Mouse (Mus musculus) lung, postnatal 25 days (tissue): ENCODE results near the gene Aff4.
"Not testable (repeated sequence)": the region's sequence is repeated elsewhere in the genome, so short reads cannot be mapped to it uniquely, and the experiment has no call there.

Source experiments
- DNase-seq: peaks from one replicate; pipeline ENCODE4 v3.0.0; 2022; ENCODE audit warnings: low spot score

Aff4 gene

DNA sequence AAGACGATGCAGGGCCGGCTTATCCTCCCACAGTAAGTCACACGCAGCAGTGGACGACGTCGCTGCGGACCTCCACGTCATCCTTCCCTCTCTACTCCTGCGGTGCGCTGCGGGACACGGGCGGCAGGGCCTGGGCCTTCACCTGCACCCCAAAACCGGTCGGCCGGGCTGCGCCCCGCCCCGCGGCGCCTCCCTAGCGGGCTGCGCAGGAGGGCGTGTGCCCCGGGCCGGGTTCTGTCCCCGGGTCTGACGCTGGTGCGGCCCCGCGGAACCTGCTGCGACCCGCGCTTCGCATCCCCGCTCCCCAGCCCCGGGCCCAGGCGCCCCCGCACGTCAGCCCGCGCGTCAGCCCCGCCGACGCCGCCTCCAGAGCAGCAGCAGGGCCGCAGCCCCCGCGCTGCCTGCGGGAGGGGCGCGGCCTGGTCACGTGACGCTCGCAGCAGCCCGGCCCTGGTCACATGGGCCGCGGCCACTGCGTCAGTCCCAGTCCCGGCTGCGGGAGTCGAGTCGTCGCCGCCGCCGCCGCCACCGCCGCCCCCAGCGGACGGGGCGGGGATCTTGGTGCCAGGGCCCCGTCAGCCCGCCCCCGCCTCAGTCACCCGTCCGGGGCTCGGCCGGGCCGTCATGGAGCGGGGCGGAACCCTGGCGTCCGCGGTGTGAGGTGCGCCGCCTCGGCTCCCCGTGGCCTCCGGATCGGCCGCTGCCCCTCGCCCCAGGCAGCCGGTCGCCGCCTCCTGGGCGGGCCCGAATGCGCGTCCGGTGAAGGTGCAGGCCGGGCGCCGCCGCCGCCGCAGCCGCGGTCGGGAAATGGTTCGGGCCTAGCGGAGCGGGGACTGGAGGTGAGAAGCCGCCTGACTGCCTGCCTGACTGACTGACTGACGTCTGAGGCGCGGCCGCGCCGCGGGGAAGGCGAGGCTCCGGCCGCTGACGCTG, at the start of gene Aff4:
Gene Aff4, plus strand, starts transcription at position 543 of the 933 bp plus-strand sequence.
- peak; percentile 91 for DNase-seq

DNA sequence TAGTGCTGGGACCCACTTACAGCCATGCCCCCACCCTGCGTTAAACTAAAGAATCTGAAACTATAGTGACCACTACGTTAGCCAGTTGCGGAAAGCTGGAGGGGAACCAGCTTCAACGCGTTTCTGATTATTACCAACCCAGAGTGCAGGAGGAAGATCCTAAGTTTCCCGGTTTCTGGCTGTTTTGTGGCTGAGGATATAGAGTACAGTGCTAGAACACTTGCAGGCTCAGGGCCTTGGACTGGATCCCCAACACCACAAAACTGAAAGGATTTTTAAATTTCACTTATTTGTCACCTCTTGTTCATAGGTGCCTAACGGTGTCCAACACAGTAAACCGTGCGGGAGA, 49.5 kb upstream of the Aff4 start:
- no peak for DNase-seq

GRCm38 (mm10) chr11:53304044-53304840, 46.4 kb upstream of the Aff4 start:
- DNase-seq = no peak

GRCm38 (mm10) chr11:53306965-53307364, 43.7 kb upstream of the Aff4 start:
- peak; percentile 30 for DNase-seq

DNA sequence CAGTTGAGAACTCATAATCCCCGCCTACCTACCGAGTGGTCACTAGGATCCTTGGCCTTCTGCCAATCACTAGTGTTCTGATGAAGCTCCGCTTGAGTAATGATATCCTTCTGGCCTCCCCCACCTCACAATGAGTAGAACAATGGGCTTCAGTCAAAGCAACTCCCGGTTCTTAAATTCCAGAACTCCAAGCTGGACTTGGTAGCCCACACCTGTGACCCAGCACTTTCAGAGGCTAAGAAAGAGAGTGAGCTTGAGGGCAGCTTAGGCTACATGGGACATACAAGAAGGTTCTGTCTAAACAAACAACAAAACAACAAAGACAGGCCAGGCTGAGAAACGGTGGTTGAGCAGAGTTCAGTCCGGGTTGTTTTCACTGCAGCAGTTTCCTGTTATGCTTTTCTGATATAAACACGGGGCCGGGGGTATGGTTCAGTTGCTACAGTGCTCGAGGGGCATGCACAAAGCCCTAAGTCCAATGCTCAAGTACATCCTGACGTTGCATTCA, 43.0 kb upstream of the Aff4 start:
- DNase-seq = peak; percentile 80

DNA sequence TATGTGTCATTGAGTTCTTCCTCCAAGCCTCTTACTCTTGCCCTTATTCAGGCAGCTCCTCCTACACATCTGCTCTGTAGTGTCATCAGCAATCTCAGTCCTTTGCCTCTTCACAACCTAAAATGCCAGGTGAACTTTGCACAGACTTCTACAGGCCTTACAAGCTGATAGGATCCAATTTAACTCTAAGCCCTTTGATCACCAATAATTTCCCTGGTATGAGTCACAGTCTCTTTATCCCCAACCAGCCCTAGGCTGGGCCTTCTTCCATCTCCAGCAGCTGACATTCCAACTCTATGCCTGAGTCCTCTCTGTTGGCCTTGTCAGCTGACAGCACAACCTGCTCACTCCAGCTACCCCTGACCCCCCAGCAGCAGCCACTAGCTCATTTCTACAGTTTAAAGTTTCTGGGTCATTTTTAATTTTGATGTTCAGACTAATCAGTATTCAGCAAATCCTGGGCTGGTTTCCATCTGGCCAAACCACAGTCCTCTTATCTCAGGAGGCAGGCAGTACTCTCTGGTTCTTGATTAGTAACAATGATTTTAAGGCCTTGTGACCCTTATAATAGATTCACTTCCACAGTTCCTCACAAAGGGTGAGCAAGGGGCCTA, 42.3 kb upstream of the Aff4 start:
- peak; percentile 46 for DNase-seq

- DNase-seq = peak; percentile 85
These were observed 41.7 kb upstream of the Aff4 start for GRCm38 (mm10) chr11:53308884-53309310.

GRCm38 (mm10) chr11:53311385-53311784, 39.2 kb upstream of the Aff4 start:
- no peak for DNase-seq

- not testable (repeated sequence) for DNase-seq
These were observed 37.8 kb upstream of the Aff4 start for GRCm38 (mm10) chr11:53312823-53313222.

GRCm38 (mm10) chr11:53314770-53315173, 35.9 kb upstream of the Aff4 start:
- peak; percentile 77 for DNase-seq

GRCm38 (mm10) chr11:53316996-53317395, 33.6 kb upstream of the Aff4 start:
- peak; percentile 23 for DNase-seq

DNA sequence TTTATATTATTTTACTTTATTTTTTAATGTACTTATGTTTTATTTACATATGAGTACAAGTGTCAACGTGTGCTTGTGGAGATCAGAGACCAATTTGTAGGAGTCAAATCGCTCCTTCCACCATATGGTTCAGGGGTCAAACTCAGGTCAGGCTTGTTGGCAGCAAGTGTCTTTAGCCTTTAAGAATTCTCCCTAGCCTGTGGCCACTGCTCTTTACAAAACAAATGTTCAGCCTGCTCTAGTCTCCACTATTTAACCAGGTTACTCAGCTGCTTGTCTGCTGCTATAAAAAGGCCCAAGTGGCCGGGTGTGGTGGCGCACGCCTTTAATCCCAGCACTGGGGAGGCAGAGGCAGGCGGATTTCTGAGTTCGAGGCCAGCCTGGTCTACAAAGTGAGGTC, 32.6 kb upstream of the Aff4 start:
- DNase-seq = no peak

- not testable (repeated sequence) for DNase-seq
These were observed 32.1 kb upstream of the Aff4 start for GRCm38 (mm10) chr11:53318568-53318967.

DNA sequence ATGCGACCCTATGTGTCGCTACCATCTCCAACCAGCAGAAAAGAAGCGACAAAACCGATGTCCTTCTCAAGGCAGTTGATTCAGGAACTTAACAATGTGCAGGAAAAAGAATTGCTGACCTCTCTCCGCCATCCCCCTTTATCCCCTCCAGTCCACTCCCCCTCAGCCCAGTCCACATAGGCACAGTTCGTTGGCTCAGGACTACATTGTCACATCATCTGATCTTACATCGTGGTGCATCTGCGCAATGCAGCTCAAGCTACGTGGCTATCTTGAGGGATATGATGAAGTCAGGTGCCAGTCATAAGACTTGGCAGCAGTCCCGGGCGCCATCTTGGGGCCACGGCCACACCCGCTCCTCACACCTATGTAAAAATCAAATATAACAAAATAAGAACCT, 30.8 kb upstream of the Aff4 start:
- DNase-seq = not testable (repeated sequence)

GRCm38 (mm10) chr11:53324512-53324968, 26.1 kb upstream of the Aff4 start, which contains the start of gene Zcchc10:
Zcchc10 (plus strand) TSS chr11:53324679.
- peak; percentile 92 for DNase-seq

DNA sequence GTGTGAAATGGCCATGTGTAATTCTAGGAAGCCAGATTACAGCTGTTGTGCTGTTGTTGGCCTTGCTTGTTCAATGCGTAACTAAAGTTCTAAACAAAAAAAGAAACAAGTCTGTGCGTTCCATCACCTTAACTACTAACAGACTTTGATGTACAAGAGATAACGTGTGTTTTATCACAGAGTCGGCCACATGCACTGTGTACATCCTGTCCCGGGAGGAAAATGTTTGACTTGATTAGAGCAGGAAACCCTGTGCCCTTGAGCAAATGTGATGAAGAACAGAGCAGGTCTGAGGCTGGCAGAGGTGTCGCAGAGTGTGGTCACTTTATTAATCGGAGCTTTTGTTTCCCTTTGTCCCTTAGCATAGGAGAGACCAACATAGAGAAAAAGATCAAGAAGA, 20.3 kb upstream of the Aff4 start:
- no peak for DNase-seq

DNA sequence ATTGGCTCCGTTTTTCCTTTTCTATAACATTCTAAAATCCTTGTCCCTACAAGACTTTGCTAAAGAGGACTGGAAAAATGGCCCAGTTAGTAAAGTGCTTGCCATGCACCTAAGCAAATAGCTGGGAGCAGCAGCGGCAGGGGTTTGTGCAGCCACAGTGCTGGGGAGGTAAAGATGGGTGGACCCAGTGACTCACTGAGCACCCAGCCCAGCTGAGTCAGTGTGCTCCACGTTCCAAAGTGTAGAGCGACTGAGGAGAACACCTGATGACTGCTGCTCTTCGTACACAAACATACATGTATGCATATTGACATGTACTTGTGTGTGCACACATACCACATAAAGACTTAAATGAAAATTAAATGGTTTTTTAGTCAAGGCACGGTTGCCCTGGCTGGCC, 19.5 kb upstream of the Aff4 start:
- no peak for DNase-seq

DNA sequence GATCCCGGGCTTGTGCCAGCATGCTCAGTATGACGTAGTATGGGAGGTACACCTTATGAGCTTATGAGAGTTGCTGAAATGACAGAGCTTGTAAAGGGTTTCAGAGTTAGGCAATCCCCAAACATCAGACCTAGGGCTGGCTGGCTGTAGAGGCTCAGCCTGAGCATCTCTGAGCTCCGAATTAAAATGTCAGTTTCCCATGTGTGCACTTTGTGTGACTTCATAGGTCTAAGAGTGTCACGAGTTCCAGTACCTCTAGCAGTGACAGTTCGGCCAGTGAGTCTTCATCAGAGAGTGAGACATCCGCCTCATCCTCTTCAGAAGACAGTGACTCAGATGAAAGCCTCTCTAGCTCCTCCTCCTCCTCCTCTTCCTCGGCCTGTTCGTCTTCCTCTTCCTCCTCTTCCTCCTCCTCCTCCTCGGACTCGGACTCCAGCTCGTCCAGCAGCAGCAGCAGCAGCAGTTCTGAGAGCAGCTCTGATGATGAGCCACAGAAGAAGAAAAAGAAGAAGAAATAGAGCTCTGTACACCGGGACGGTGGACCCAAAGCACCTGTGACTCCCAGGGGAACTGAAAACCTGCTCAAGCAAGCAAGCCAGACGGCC, 18.5 kb upstream of the Aff4 start:
- no peak for DNase-seq

GRCm38 (mm10) chr11:53335505-53336181, 15.0 kb upstream of the Aff4 start:
- no peak for DNase-seq

DNA sequence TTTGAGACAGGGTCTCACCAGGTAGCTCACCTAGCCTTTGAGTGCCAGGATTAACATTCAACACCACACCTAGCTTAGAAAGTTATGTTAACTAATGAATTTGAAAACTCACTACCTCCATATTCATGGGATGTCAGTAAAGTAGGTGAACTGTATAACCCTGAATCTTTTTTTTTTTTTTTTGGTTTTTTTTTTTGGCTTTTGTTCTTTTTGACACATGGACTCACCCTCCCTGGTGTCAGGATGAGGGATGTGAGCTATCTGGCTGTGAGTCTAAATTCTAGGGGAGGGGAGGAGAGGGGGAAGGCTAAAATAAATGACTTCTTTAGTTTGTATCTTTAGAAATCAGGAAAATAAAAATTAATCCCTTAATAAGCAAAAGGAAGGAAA, 14.5 kb upstream of the Aff4 start:
- DNase-seq = no peak

DNA sequence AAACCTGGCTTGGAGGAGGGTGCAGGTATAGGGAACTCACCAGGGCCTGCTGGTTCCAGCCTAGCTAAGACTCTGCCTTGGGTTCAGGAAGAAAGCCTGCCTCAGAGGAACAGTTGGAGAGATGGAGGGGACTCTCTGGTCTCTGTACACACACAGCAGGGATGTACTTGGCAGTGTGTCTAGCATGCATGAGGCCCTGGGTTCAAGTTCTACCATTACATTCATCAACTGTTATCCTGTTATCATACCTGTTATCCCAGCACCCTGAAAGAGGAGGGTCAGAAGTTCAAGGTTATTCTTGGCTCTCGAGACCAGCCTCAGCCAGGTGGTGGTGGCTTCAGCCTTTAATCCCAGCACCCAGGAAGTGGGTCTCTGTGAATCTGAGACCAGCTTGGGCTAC, 13.7 kb upstream of the Aff4 start:
- DNase-seq = no peak
